Mouse (Mus musculus): ENCODE measurements around the gene Gramd1c.

GRCm38 (mm10) chr16:44055766-44056165 lies 7.4 kb downstream of the Gramd1c start:
- TF ChIP-seq GATA1 (IDR thresholded peaks at IDR 0.05; ENCODE audit: borderline replicate concordance, low read length) (no peak), FLI1 (IDR thresholded peaks at IDR 0.05; ENCODE audit: low read length) (no peak)

Data from megakaryocyte, embryonic 14.5 days (primary cell).